Mouse (Mus musculus) E14TG2a.4 (cell line): ENCODE data around the gene Map1lc3b.
"Not testable (repeated sequence)": the region's sequence is repeated elsewhere in the genome, so short reads cannot be mapped to it uniquely, and the experiment has no call there.

Source experiments
- H3K27me3 ChIP-seq: 2 replicates; pipeline ENCODE4 v1.6.1; 2014; ENCODE audit warnings: low read length, control low read depth; ENCODE audit not compliant: insufficient read depth
- H3K36me3 ChIP-seq: 2 replicates; pipeline ENCODE4 v1.6.1; 2014; ENCODE audit warnings: low read length, control low read depth; ENCODE audit not compliant: insufficient read depth
- H3K4me1 ChIP-seq: replicated peaks from 2 replicates; pipeline ENCODE4 v1.6.1; 2014; ENCODE audit warnings: low read depth, low read length, control low read depth
- H3K4me3 ChIP-seq: replicated peaks from 2 replicates; pipeline ENCODE4 v1.5.1; 2014; ENCODE audit warnings: mild to moderate bottlenecking, low read length
- H3K9me3 ChIP-seq: 2 replicates; pipeline ENCODE4 v1.6.1; 2014; ENCODE audit warnings: low read length, control low read depth
- CTCF ChIP-seq: conservative IDR thresholded peaks from 2 replicates; pipeline ENCODE4 v1.5.1; 2014; ENCODE audit warnings: low read length
- NANOG ChIP-seq: IDR thresholded peaks from 2 replicates; pipeline ENCODE4 v1.6.1; 2014; ENCODE audit warnings: borderline replicate concordance, low read length, mixed read lengths
- POU5F1 ChIP-seq: IDR thresholded peaks from 2 replicates; pipeline ENCODE4 v1.6.1; 2014; ENCODE audit warnings: low read length, borderline replicate concordance

Map1lc3b gene

GRCm38 (mm10) chr8:121591178-121592066 is 1.3 kb downstream of the Map1lc3b start:
- Histone ChIP-seq H3K36me3 (peaks cover 47% of the 10 kb centered on the region), H3K4me1 (peaks cover 57% of the 10 kb centered on the region), H3K4me3 (peak overlapping the region; percentile 96), H3K27me3 (no peaks in the 10 kb centered on the region), H3K9me3 (no peaks in the 10 kb centered on the region)
- TF ChIP-seq POU5F1: no peak
- TF ChIP-seq CTCF: peak; percentile 40
- TF ChIP-seq NANOG: no peak

- H3K4me3 ChIP-seq: no peak overlapping the region
- TF ChIP-seq CTCF (no peak), POU5F1 (no peak), NANOG (no peak)
- H3K4me1 ChIP-seq: peaks cover 67% of the 10 kb centered on the region
- H3K9me3 ChIP-seq: no peaks in the 10 kb centered on the region
- no peaks in the 10 kb centered on the region for H3K27me3 ChIP-seq
- H3K36me3 ChIP-seq: peaks cover 64% of the 10 kb centered on the region
Observed at GRCm38 (mm10) chr8:121593293-121593692, 3.1 kb downstream of the Map1lc3b start.

GRCm38 (mm10) chr8:121593983-121594382 is 3.8 kb downstream of the Map1lc3b start:
- TF ChIP-seq NANOG: no peak
- TF ChIP-seq POU5F1: no peak
- no peak for TF ChIP-seq CTCF
- H3K4me1 ChIP-seq: peaks cover 61% of the 10 kb centered on the region
- no peak overlapping the region for H3K4me3 ChIP-seq
- peaks cover 64% of the 10 kb centered on the region for H3K36me3 ChIP-seq
- H3K9me3 ChIP-seq: no peaks in the 10 kb centered on the region
- no peaks in the 10 kb centered on the region for H3K27me3 ChIP-seq

GRCm38 (mm10) chr8:121597492-121597891 is 7.3 kb downstream of the Map1lc3b start:
- H3K9me3 ChIP-seq, H3K27me3 ChIP-seq, H3K4me3 ChIP-seq: not testable (repeated sequence)
- Histone ChIP-seq H3K4me1 (peaks cover 63% of the 10 kb centered on the region), H3K36me3 (peaks cover 86% of the 10 kb centered on the region)

GRCm38 (mm10) chr8:121598190-121598589 is 8.0 kb downstream of the Map1lc3b start:
- TF ChIP-seq POU5F1: no peak
- no peak for TF ChIP-seq NANOG
- no peak for TF ChIP-seq CTCF

GRCm38 (mm10) chr8:121598892-121599291 is 8.7 kb downstream of the Map1lc3b start:
- no peaks in the 10 kb centered on the region for H3K9me3 ChIP-seq
- no peak overlapping the region for H3K4me3 ChIP-seq
- H3K4me1 ChIP-seq: peaks cover 55% of the 10 kb centered on the region
- TF ChIP-seq CTCF: peak; percentile 96
- TF ChIP-seq POU5F1: no peak
- peaks cover 77% of the 10 kb centered on the region for H3K36me3 ChIP-seq
- no peaks in the 10 kb centered on the region for H3K27me3 ChIP-seq

More at GRCm38 (mm10) chr8:121598190-121598589, 8.0 kb downstream of the Map1lc3b start:
- Histone ChIP-seq H3K27me3 (no peaks in the 10 kb centered on the region), H3K9me3 (no peaks in the 10 kb centered on the region), H3K4me3 (no peak overlapping the region), H3K36me3 (peaks cover 80% of the 10 kb centered on the region), H3K4me1 (peaks cover 58% of the 10 kb centered on the region)

GRCm38 (mm10) chr8:121599842-121600241 is 9.7 kb downstream of the Map1lc3b start:
- Histone ChIP-seq H3K36me3 (peaks cover 75% of the 10 kb centered on the region), H3K4me3 (no peak overlapping the region), H3K9me3 (no peaks in the 10 kb centered on the region), H3K27me3 (no peaks in the 10 kb centered on the region), H3K4me1 (peaks cover 58% of the 10 kb centered on the region)
- TF ChIP-seq CTCF (no peak), NANOG (no peak), POU5F1 (no peak)

- Histone ChIP-seq H3K4me3 (no peak overlapping the region), H3K9me3 (no peaks in the 10 kb centered on the region), H3K4me1 (peaks cover 69% of the 10 kb centered on the region), H3K36me3 (peaks cover 73% of the 10 kb centered on the region), H3K27me3 (no peaks in the 10 kb centered on the region)
- TF ChIP-seq CTCF (no peak), NANOG (no peak), POU5F1 (no peak)
Observed at GRCm38 (mm10) chr8:121602411-121602810, 12.2 kb downstream of the Map1lc3b start.

- H3K4me1 ChIP-seq: peaks cover 69% of the 10 kb centered on the region
- peak; percentile 81 for TF ChIP-seq CTCF
- no peak for TF ChIP-seq POU5F1
- peaks cover 73% of the 10 kb centered on the region for H3K36me3 ChIP-seq
- H3K27me3 ChIP-seq: no peaks in the 10 kb centered on the region
- no peaks in the 10 kb centered on the region for H3K9me3 ChIP-seq
- H3K4me3 ChIP-seq: no peak overlapping the region
Observed at GRCm38 (mm10) chr8:121602860-121603259, 12.7 kb downstream of the Map1lc3b start.
